Mouse (Mus musculus) midbrain, embryonic 14.5 days (tissue): ENCODE data around the gene Clcn3. TPM values are rescaled to one million over a fixed set of nuclear protein-coding genes. Genes with fewer than 3 reads are reported as not detected.

Source experiments
- polyA plus RNA-seq: library from polyadenylated mRNA; unstranded; fragments of >200 nt; fragmentation: Nextera tagmentation; extraction: Ambion mirVana; gene quantifications from 2 replicates; pipeline ENCODE4 v1.2.1, GENCODE M21; 2014

The Clcn3 gene
- polyA plus RNA-seq, 1 experiment from 2014 or later, result 71.2 TPM

Other genes with a start within 250 kb of the Clcn3 start
- gene Hpf1, start 92.9 kb downstream of the Clcn3 start, polyA plus RNA-seq, result 95.8 and 104 TPM in 2 replicates
- 28.1 and 28.3 TPM in 2 replicates for gene Nek1, start 9.9 kb upstream of the Clcn3 start, polyA plus RNA-seq
- gene Sh3rf1, start 240.6 kb upstream of the Clcn3 start, polyA plus RNA-seq, result 32.2 and 38.4 TPM in 2 replicates